Mouse (Mus musculus) embryonic facial prominence, embryonic 11.5 days (tissue): Measurements from ENCODE around the gene Pitx2. TPM values are rescaled to one million over a fixed set of nuclear protein-coding genes. Genes with fewer than 3 reads are reported as not detected.

ENCODE experiments used
- ATAC-seq: fragments of 200-750 bp; cut with Nextera tagmentation; replicated peaks from 2 replicates; pipeline ENCODE4 v1.8.0; 2017; ENCODE audit warnings: low read depth; ENCODE audit not compliant: insufficient number of reproducible peaks, low FRiP score, low TSS enrichment
- DNase-seq: peaks from one replicate; pipeline ENCODE4 v3.0.0-alpha.2; 2015; ENCODE audit warnings: low spot score
- H3K27ac ChIP-seq: fragments of 300-500 bp; sonication (generic); replicated peaks from 2 replicates; pipeline ENCODE4 v1.5.1; 2014; ENCODE audit warnings: mild to moderate bottlenecking, low read depth, low read length, control low read depth
- H3K27me3 ChIP-seq: fragments of 300-500 bp; sonication (generic); 2 replicates; pipeline ENCODE4 v1.6.1; 2014; ENCODE audit warnings: mild to moderate bottlenecking, low read length, moderate library complexity, mixed read lengths; ENCODE audit not compliant: control insufficient read depth, insufficient read depth
- H3K36me3 ChIP-seq: fragments of 300-500 bp; sonication (generic); replicated peaks from 2 replicates; pipeline ENCODE4 v1.6.1; 2014; ENCODE audit warnings: low read depth, mild to moderate bottlenecking, low read length, moderate library complexity, mixed read lengths; ENCODE audit not compliant: control insufficient read depth, insufficient read depth
- H3K4me1 ChIP-seq: fragments of 300-500 bp; sonication (generic); 2 replicates; pipeline ENCODE4 v1.6.1; 2014; ENCODE audit warnings: low read length, mixed read lengths; ENCODE audit not compliant: control insufficient read depth, insufficient read depth
- H3K4me2 ChIP-seq: fragments of 300-500 bp; sonication (generic); 2 replicates; pipeline ENCODE4 v1.6.1; 2014; ENCODE audit warnings: low read depth, mild to moderate bottlenecking, control low read depth, low read length, moderate library complexity
- H3K4me3 ChIP-seq: fragments of 300-500 bp; sonication (generic); 2 replicates; pipeline ENCODE4 v1.5.1; 2014; ENCODE audit warnings: low read depth, low read length, control low read depth
- H3K9ac ChIP-seq: fragments of 300-500 bp; sonication (generic); replicated peaks from 2 replicates; pipeline ENCODE4 v1.6.1; 2014; ENCODE audit warnings: mild to moderate bottlenecking, control low read depth, low read length
- H3K9me3 ChIP-seq: fragments of 300-500 bp; sonication (generic); replicated peaks from 2 replicates; pipeline ENCODE4 v1.6.1; 2016; ENCODE audit warnings: mild to moderate bottlenecking, low read length, inconsistent platforms, mixed read lengths; ENCODE audit not compliant: control insufficient read depth
- WGBS: fragments of 180-500 bp; shearing (Covaris S2); extraction: QIAGEN DNeasy Blood & Tissue Kit; methylation state at CpG from one replicate; pipeline ENCODE4 v1.1.7; 2014; 5-methylcytosine and 5-hydroxymethylcytosine counted together
- polyA plus RNA-seq: library from polyadenylated mRNA; unstranded; fragments of >200 nt; fragmentation: Nextera tagmentation; extraction: Ambion mirVana; gene quantifications from 2 replicates; pipeline ENCODE4 v1.2.1, GENCODE M21; 2014

Gene Pitx2
- polyA plus RNA-seq, 1 experiment from 2014 or later, result 35.6 TPM

DNA sequence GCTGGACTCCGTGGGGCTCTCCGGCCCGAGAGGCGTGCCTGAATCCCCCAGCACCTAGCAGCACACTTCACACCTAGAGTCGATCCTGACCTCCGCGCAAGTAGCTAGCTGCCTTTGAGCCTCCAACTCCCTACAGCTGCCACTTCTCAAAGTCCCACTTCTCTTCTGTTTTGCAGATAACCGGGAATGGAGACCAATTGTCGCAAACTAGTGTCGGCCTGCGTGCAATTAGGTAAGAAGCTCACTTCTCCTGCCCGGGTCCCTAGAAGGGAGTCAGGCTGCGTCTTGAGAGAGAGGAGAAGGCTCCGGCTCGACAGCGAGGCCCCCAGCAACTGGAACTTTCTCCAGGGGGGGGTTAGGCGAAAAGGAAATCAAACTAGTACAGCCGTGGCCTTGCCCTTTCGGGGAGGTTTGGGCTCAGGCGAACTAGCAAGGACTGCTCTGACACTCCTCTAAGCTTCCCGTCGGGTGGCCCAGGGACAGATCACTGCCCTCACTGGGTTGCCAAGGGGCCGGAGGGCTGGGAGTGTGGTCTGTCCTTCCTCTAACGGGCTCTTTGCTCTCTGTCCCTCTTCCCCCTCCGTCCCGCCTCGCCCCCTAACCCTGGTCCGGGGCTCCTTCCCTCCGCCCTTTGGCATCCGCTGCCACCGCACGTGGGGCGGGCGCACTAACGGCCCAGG lies 4.2 kb downstream of the Pitx2 start:
- Histone ChIP-seq H3K36me3 (no peaks in the 10 kb centered on the region), H3K9ac (peak overlapping the region; percentile 59), H3K27ac (0 out of 2 replicates have a peak overlapping the region, but pooled peaks have one; percentile 20), H3K4me1 (peaks cover 3% of the 10 kb centered on the region), H3K4me3 (peak overlapping the region; percentile 40), H3K27me3 (peaks cover 66% of the 10 kb centered on the region), H3K9me3 (no peaks in the 10 kb centered on the region), H3K4me2 (peak overlapping the region; percentile 74)
- WGBS, result under 1% methylated on average over 35 of the region's 35 CpGs
- ATAC-seq (peak; percentile 36; the same call in 1 of the 2 replicates), DNase-seq (peak; percentile 36)

DNA sequence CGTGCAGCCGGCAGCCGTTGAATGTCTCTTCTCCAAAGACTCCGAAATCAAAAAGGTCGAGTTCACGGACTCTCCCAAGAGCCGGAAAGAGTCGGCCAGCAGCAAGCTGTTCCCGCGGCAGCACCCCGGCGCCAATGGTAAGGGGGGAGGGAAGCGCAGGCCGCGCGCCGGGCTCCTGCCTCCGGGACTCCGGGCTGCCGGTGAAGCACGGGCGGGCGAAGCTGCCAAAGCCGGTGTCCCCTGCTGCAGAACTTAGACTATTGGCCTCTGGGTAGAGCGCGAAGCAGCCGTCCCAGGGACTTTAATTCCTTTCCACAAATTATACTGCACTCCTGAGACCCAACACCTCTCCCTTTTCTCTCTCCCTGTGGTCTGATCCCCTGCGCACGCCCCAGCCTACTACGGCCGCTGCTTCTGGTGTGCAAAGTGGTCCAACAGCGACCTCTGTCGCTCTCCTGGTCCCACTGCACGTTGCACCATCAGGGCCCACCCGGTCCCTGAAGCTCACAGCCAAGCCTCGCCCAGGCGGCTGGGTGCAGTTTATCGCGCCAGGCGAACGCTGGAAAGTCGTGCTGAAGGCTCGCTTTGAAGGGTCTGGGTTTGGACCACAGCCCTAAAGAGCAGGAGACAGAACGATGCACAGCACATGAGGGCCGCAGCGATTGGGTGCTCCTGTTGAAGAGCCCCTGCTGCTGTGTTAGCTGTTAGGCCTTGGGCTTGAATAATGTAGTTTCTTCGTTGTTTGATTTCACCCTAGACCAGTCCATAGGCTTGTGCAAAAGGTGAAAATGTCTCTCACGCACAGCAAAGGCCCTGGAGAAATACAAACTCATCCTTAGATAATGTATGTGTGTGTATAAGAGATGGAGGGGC lies 5.0 kb downstream of the Pitx2 start:
- Histone ChIP-seq H3K27ac (0 out of 2 replicates have a peak overlapping the region, but pooled peaks have one; percentile 20), H3K36me3 (no peaks in the 10 kb centered on the region), H3K9me3 (no peaks in the 10 kb centered on the region), H3K4me3 (peak overlapping the region; percentile 40), H3K4me2 (peak overlapping the region; percentile 74), H3K9ac (peak overlapping the region; percentile 59), H3K27me3 (peaks cover 66% of the 10 kb centered on the region), H3K4me1 (peaks cover 3% of the 10 kb centered on the region)
- ATAC-seq (peak; percentile 93), DNase-seq (peak; percentile 93)
- WGBS, result under 1% methylated on average over 48 of the region's 48 CpGs

DNA sequence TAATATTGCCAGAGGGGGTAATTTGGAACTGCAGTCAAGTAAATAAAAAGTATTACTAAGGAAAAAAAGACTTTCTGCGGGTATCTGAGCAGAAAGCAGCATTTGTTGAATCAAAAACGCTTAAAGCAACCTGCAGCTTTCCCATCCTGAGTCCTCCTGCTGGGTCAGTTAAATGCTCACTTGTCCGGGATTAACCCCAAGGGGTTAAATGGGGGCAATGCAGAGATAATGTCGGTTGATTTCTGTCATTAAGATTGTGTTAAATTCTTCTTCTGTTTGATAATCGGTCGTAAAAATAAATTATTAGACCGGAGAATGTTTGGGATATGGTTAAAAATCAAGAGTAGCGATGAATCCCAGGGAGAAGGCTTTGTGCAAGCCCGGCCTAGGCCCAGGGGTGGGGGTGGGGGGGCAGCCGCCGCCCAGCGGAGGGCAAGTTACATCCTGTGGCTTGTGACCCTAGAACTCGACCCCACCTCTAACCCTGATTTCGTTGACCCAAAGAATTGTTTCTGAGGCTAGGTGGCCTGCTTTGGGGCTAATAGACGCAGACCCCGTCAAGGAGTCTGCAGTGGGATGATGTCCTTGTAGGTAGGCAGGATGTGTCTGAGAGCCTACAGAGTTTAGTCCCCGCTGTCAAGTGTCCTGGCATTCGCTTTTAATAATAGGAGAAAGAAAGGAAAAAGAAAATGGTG lies 6.0 kb downstream of the Pitx2 start:
- H3K4me3 ChIP-seq, result no peak overlapping the region
- no peak overlapping the region for H3K27ac ChIP-seq
- H3K36me3 ChIP-seq, result no peaks in the 10 kb centered on the region
- WGBS, result 3% methylated on average over 18 of the region's 18 CpGs
- DNase-seq, result no peak
- H3K4me1 ChIP-seq, result peaks cover 3% of the 10 kb centered on the region
- H3K27me3 ChIP-seq, result peaks cover 72% of the 10 kb centered on the region
- no peak for ATAC-seq
- H3K4me2 ChIP-seq, result peak overlapping the region; percentile 23; the same call in 1 of the 2 replicates
- 0 out of 2 replicates have a peak overlapping the region, but pooled peaks have one; percentile 13 for H3K9ac ChIP-seq
- H3K9me3 ChIP-seq, result no peaks in the 10 kb centered on the region

DNA sequence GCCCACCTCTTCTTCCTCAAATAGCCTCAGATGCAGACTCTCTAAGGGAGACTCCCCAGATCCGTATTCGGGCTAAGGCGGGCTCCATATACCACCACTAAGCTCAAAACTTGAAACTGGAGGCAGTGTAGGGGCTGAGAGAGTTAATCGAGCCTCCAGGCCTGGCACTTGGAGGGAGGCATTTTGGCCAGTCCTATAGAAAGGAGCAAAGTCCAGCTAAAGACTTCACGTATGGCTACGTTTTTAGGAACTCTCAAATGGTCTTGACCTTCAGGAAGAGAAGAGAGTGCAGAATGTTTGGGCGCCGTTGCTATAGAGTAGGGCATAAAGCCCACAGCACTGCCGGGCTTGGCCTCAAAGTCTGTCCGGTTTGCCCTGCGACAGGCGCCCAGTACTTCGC lies 7.1 kb downstream of the Pitx2 start:
- Histone ChIP-seq H3K36me3 (no peaks in the 10 kb centered on the region), H3K4me3 (no peak overlapping the region), H3K27ac (no peak overlapping the region), H3K9me3 (no peaks in the 10 kb centered on the region), H3K27me3 (peaks cover 76% of the 10 kb centered on the region), H3K4me2 (0 out of 2 replicates have a peak overlapping the region, but pooled peaks have one; percentile 11), H3K9ac (no peak overlapping the region), H3K4me1 (peaks cover 3% of the 10 kb centered on the region)
- WGBS, result under 1% methylated on average over 13 of the region's 13 CpGs
- DNase-seq (no peak), ATAC-seq (no peak)

DNA sequence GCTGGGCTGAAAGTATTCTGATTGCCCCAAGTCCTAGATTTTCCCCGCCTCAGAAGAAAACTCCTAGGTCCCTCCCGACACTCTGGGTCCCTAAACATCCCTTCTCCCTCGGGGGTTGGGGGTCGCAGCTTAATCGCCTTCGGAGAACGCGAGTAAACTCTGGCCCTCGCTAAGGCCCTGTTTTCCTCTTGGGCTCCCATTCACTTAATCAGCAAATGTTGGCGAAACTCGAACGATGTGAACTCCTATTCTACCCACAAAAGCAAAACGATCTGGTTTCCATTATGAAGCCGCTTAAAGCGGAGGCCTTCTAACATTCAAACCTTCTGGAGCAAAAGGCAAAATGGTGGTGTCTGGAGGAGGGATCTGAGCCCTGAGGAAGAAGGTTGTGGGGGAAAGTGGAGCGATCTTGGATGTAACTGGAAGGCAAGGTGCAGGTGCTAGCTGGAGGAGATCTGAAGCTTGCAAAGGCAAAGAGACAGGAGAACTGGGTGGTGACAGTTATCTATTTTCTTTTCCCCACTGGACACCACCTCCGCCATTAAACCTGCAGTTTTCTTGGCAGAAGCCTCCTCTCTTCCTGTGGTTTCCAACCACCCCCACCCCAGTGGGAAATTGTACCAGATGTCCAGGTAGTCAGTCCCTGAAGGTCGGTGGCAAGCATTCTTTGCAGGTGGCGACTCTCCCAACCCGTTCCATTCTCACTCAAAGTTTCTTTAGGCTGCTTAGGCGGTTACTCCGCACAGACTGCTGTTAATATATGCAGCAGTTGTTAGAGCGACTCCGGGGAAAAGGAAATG lies 7.8 kb downstream of the Pitx2 start:
- no peak overlapping the region for H3K4me3 ChIP-seq
- no peak overlapping the region for H3K27ac ChIP-seq
- 4% methylated on average over 24 of the region's 24 CpGs for WGBS
- H3K9me3 ChIP-seq, result no peaks in the 10 kb centered on the region
- peaks cover 76% of the 10 kb centered on the region for H3K27me3 ChIP-seq
- DNase-seq, result peak; percentile 64
- no peaks in the 10 kb centered on the region for H3K36me3 ChIP-seq
- H3K9ac ChIP-seq, result no peak overlapping the region
- H3K4me1 ChIP-seq, result peaks cover 3% of the 10 kb centered on the region
- ATAC-seq, result no peak
- H3K4me2 ChIP-seq, result peak overlapping the region; percentile 11; the same call in 1 of the 2 replicates

DNA sequence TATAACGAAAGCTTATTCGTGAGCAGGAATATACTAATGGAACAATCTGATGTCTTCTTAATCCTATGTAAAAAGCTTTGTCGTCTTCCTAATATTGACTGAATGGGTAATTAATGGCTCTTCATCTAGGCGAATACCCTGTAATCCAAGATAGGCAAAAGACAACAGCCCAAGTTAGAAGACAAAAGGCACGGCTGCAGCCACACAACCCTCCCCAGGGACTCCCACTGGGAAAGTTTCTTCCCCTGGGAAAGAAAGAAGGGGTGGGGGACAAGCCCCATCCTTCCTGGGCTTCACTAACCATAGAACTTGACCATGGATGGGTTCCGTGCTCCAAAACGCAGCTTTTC lies 8.3 kb downstream of the Pitx2 start:
- DNase-seq, result peak; percentile 26
- H3K4me2 ChIP-seq, result no peak overlapping the region
- H3K36me3 ChIP-seq, result no peaks in the 10 kb centered on the region

DNA sequence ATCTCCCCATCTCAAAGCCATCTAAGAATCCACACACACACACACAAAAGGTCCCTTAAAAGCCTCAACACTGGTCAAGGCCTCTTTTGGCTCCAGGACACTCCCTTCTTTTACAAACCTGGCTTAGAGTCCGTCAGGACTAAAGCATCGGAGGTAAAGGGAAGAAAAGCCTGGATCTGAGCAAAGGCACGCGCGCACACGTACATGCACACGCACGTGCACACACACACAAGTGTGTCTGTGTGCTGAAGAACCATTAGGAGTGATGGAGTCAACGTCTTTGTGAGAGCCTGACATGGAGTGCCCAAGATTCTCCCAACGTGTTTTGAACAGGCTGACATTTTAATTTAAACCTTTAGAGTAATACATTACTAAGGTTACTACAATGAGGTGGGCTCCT lies 8.7 kb downstream of the Pitx2 start:
- H3K27ac ChIP-seq, result no peak overlapping the region
- 6% methylated on average over 10 of the region's 10 CpGs for WGBS
- H3K9ac ChIP-seq, result no peak overlapping the region
- no peak overlapping the region for H3K4me2 ChIP-seq
- no peak for ATAC-seq
- H3K4me3 ChIP-seq, result no peak overlapping the region
- H3K36me3 ChIP-seq, result no peaks in the 10 kb centered on the region
- H3K9me3 ChIP-seq, result no peaks in the 10 kb centered on the region
- peaks cover 3% of the 10 kb centered on the region for H3K4me1 ChIP-seq
- DNase-seq, result peak; percentile 7
- peaks cover 75% of the 10 kb centered on the region for H3K27me3 ChIP-seq

More for the DNA sequence above, 8.3 kb downstream of the Pitx2 start:
- H3K9me3 ChIP-seq, result no peaks in the 10 kb centered on the region
- 5% methylated on average over 7 of the region's 7 CpGs for WGBS
- H3K27me3 ChIP-seq, result peaks cover 75% of the 10 kb centered on the region
- no peak overlapping the region for H3K27ac ChIP-seq
- no peak overlapping the region for H3K9ac ChIP-seq
- ATAC-seq, result no peak
- peaks cover 3% of the 10 kb centered on the region for H3K4me1 ChIP-seq
- H3K4me3 ChIP-seq, result no peak overlapping the region
